Mouse (Mus musculus) gastrocnemius, postnatal 25 days (tissue): Measurements from ENCODE around the gene Comtd1. TPM values are rescaled to one million over a fixed set of nuclear protein-coding genes. Genes with fewer than 3 reads are reported as not detected.

Experiments used
- DNase-seq: peaks from one replicate; pipeline ENCODE4 v3.0.0; 2022
- total RNA-seq, 2 experiments: library from RNA; stranded (reverse); gene quantifications; 1 replicate in 1 of 2; 2 replicates in 1 of 2; pipeline ENCODE4 v1.2.3; 2021

Gene Comtd1
- total RNA-seq, 2 experiments from 2014 or later = 7.0 to 8.9 TPM

GRCm38 (mm10) chr14:21806203-21806602 is 42.6 kb downstream of the Comtd1 start:
- DNase-seq = no peak

DNA sequence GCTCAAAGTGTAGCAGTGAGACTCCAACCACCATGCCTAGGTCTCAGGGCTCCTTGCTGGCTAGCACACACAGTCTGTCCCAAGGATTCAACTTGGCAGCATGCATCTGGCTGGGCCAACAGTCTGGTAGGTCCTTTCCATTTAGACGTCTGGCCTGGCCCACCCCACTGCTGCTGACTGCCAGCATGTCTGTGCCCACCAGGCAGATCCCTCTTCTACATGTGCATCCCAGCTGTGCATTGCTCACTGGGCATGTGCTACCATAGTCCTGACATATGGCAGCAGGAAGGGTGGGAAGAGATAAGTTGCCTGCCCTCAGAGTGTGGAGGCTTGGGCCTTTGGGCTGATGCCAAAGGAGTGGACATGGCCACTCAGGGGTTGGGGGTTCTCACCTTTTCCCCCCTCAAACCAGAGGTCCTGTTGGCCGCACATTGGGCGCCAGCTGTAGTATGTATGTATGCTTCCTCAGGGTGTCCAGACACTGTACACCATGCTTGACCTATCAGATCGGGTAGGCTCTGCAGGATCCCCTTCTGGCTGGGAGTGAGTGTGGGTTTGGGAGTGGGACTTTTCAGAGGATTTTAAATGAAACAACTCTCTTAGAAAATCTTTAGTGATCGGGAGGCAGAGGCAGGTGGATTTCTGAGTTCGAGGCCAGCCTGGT is 46.1 kb downstream of the Comtd1 start:
- no peak for DNase-seq

GRCm38 (mm10) chr14:21801624-21802023 is 47.2 kb downstream of the Comtd1 start:
- no peak for DNase-seq

DNA sequence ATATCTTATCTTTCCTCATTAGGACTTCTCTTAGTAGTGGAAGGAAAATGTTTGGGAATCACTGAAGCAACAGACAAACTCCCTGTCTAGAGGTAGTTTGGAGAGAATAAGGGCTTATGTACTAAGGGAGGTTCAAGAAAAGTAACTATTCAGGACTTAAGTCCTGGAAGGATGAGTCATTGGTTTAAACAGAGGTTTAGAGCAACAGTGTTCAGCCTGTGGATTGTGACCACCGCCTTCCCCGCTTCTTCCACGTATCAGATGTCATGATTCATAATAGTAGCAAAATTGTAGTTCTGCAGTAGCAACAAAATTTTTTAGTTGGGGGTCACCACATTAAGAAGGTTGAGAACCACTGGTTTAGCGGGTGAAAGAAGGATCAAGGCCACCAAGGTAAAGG is 48.1 kb downstream of the Comtd1 start:
- no peak for DNase-seq

Other genes starting within 250 kb of the Comtd1 start
- gene Dupd1, start 134.4 kb downstream of the Comtd1 start, total RNA-seq = 10 to 100 TPM; 57.7 to 62.2 TPM
- 10 to 100 TPM; 35.5 to 43.7 TPM for gene Samd8, start 98.4 kb downstream of the Comtd1 start, total RNA-seq
- gene Dusp13, start 97.8 kb downstream of the Comtd1 start, total RNA-seq = 100 to 1,000 TPM; 145 to 174 TPM
- gene Vdac2, start 23.7 kb downstream of the Comtd1 start, total RNA-seq = 100 to 1,000 TPM; 279 to 296 TPM
- gene Zfp503, start 140.6 kb upstream of the Comtd1 start, total RNA-seq = 10 to 100 TPM in 1 of 2 experiments, 1 to 10 TPM in 1; 9.1 to 15.6 TPM
- 1 to 10 TPM; 1.7 to 3.8 TPM for gene Lrmda, start 170.7 kb upstream of the Comtd1 start, total RNA-seq